Mouse (Mus musculus): Measurements from ENCODE around the gene Aprt. TPM values are rescaled to one million over a fixed set of nuclear protein-coding genes. Genes with fewer than 3 reads are reported as not detected.
A peak's percentile ranks its signal among the peaks of the same experiment; 100 is the strongest.

The Aprt gene
- polyA plus RNA-seq, 1 experiment = 95.4 TPM

DNA sequence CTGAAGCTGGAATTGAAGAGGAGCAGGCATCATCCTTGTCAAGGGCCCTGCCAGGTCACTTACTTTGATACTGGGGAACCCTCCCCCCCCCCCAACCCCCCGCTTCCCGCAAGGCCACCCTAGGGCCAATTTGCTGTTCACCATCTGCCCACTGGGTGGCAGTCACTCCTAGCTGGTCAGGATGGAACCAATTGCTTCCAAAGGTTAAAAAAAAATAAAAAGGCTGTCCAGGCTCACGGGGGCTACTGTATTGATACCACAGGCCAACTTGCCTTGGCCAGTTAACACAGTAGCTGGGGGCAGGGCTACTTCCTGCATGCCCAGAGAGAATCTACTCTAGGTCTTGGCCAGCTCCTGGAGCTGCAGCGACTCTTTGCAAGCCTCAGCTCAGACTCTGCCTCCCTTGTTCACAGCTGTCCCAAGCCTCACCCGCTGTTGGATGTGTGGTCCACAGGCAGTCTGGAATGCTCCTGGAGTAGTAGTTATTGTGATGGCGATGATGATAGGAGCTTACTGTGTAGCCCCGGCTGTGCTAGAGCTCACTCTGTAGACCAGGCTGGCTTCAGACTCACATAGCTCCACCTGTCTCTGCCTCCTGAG, 41.3 kb upstream of the Aprt start:
- 46% methylated on average over 5 of the region's 7 CpGs for WGBS
- Histone ChIP-seq H3K27ac (ENCODE audit: control insufficient read depth, insufficient read depth, low read depth, low read length, poor library complexity) (0 out of 2 replicates have a peak overlapping the region, but pooled peaks have one; percentile 1), H3K4me3 (replicated peaks; ENCODE audit: control insufficient read depth, low read depth, low read length) (no peak overlapping the region), H3K4me1 (ENCODE audit: control insufficient read depth, insufficient read depth, low read length) (no peaks in the 10 kb centered on the region; the same call in 1 of the 2 replicates)
- TF ChIP-seq CTCF (IDR thresholded peaks at IDR 0.05; ENCODE audit: control insufficient read depth, insufficient read depth, low read length) = peak; percentile 79
- no peak for TF ChIP-seq POLR2A (IDR thresholded peaks at IDR 0.05; ENCODE audit: borderline replicate concordance, control insufficient read depth, low read depth, low read length)

DNA sequence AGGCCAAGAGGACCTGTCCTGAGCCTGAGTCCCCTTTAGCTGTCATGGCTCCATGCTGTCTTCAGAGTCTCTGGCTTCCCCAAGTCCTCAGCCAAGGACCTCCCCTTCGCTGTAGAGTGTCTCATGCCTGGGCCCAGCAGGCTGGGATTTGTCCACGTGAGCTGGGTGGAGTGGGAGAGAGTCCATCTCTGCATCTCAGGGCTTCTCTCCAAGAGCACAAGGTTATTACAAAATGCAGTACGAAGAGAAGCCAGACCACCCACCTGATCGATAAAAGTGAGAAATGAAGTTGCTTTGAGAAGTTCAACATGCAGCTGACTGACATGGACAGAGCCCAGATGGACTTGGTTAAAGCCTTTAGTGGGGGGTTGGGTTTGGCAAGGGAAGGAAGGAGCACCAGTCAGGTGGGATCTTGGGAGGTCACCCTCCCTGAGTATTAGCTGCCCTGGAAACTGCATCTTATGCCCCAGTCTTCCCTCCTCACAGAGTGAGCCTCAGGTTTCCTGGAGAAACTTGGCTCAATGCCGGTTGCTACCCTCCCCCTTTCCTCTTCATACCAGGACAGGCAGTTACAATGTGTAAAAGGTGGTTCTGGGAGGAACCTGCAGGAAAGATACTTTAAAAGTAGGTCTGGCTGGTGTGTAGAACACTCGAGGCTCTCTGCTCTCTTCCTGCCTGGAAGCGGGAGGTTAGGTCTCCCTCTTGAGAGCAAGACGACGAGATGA, 39.6 kb upstream of the Aprt start:
- 69% methylated on average over 9 of the region's 9 CpGs for WGBS

GRCm38 (mm10) chr8:122611295-122612133, 34.8 kb upstream of the Aprt start, which contains the start of the genes Galns and Trappc2l:
Gene Galns, minus strand, starts transcription at chr8:122611463.
Gene Trappc2l, plus strand, starts transcription at chr8:122611640.
- peak; percentile 80; the same call in 1 of the 2 replicates for TF ChIP-seq POLR2A (IDR thresholded peaks at IDR 0.05; ENCODE audit: borderline replicate concordance, control insufficient read depth, low read depth, low read length)
- peak; percentile 31; the same call in 1 of the 2 replicates for TF ChIP-seq CTCF (IDR thresholded peaks at IDR 0.05; ENCODE audit: control insufficient read depth, insufficient read depth, low read length)
- H3K27ac ChIP-seq (ENCODE audit: control insufficient read depth, insufficient read depth, low read depth, low read length, poor library complexity) = peak within 1 kb of the TSS; percentile 97
- peaks cover 6% of the 10 kb centered on the region for H3K4me1 ChIP-seq (ENCODE audit: control insufficient read depth, insufficient read depth, low read length)
- H3K4me3 ChIP-seq (replicated peaks; ENCODE audit: control insufficient read depth, low read depth, low read length) = peak within 1 kb of the TSS; percentile 87
- under 1% methylated on average over 56 of the region's 57 CpGs for WGBS

More for the DNA sequence above, 39.6 kb upstream of the Aprt start:
- TF ChIP-seq POLR2A (IDR thresholded peaks at IDR 0.05; ENCODE audit: borderline replicate concordance, control insufficient read depth, low read depth, low read length) (no peak), CTCF (IDR thresholded peaks at IDR 0.05; ENCODE audit: control insufficient read depth, insufficient read depth, low read length) (no peak)
- H3K4me1 ChIP-seq (ENCODE audit: control insufficient read depth, insufficient read depth, low read length) = peaks cover 5% of the 10 kb centered on the region
- no peak overlapping the region for H3K27ac ChIP-seq (ENCODE audit: control insufficient read depth, insufficient read depth, low read depth, low read length, poor library complexity)
- no peak overlapping the region for H3K4me3 ChIP-seq (replicated peaks; ENCODE audit: control insufficient read depth, low read depth, low read length)

- H3K4me1 ChIP-seq (ENCODE audit: control insufficient read depth, insufficient read depth, low read length) = peaks cover 6% of the 10 kb centered on the region
- H3K27ac ChIP-seq (ENCODE audit: control insufficient read depth, insufficient read depth, low read depth, low read length, poor library complexity) = peak overlapping the region; percentile 97
- TF ChIP-seq CTCF (IDR thresholded peaks at IDR 0.05; ENCODE audit: control insufficient read depth, insufficient read depth, low read length) (no peak), POLR2A (IDR thresholded peaks at IDR 0.05; ENCODE audit: borderline replicate concordance, control insufficient read depth, low read depth, low read length) (no peak)
- peak overlapping the region; percentile 87 for H3K4me3 ChIP-seq (replicated peaks; ENCODE audit: control insufficient read depth, low read depth, low read length)
- 3% methylated on average over 20 of the region's 20 CpGs for WGBS
Observed at GRCm38 (mm10) chr8:122610612-122611277, 34.0 kb upstream of the Aprt start.

DNA sequence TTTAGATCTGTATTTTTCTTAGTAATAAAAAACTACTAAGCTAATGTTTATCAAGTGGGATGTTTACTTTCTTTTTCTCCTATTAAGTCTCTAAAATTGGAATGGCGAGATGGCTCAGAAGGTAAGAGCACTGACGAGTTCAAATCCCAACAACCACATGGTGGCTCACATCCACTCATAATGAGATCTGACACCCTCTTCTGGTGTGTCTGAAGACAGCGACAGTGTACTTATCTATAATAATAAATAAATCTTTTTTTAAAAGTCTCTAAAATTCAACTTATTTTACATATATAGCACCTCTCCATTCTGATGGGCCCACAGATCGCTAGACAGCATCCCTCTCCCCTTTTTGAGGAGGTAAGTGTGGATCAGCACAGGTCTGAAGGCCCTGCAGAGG, 33.5 kb upstream of the Aprt start:
- 59% methylated on average over 4 of the region's 4 CpGs for WGBS
- Histone ChIP-seq H3K4me3 (replicated peaks; ENCODE audit: control insufficient read depth, low read depth, low read length) (peak overlapping the region; percentile 30), H3K27ac (ENCODE audit: control insufficient read depth, insufficient read depth, low read depth, low read length, poor library complexity) (no peak overlapping the region), H3K4me1 (ENCODE audit: control insufficient read depth, insufficient read depth, low read length) (peaks cover 6% of the 10 kb centered on the region)
- TF ChIP-seq CTCF (IDR thresholded peaks at IDR 0.05; ENCODE audit: control insufficient read depth, insufficient read depth, low read length) (no peak), POLR2A (IDR thresholded peaks at IDR 0.05; ENCODE audit: borderline replicate concordance, control insufficient read depth, low read depth, low read length) (no peak)

- WGBS = 68% methylated on average over 11 of the region's 12 CpGs
Observed at GRCm38 (mm10) chr8:122606810-122607209, 30.1 kb upstream of the Aprt start.

DNA sequence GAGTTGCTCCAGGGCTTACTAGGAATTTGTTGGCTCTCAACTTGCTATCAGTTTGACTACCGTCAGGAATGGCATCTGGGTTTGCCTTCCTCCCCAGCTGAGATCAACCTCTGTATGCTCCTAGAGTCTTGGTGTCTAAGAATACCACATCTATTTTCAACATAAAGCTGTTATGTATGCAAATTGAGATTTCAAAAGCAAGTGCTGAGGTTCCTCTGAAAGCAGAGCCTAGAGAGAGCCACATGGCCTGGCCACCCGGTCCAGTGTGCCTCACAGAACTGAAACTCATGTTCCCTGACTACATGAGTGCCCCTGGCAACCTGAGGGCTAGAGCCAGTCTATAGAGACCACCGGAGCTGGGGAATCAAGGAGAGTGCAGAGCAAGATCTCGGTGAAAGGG, 28.7 kb upstream of the Aprt start:
- Histone ChIP-seq H3K4me1 (ENCODE audit: control insufficient read depth, insufficient read depth, low read length) (peaks cover 1% of the 10 kb centered on the region; the same call in 1 of the 2 replicates), H3K4me3 (replicated peaks; ENCODE audit: control insufficient read depth, low read depth, low read length) (no peak overlapping the region), H3K27ac (ENCODE audit: control insufficient read depth, insufficient read depth, low read depth, low read length, poor library complexity) (peak overlapping the region; percentile 42)
- no peak for TF ChIP-seq POLR2A (IDR thresholded peaks at IDR 0.05; ENCODE audit: borderline replicate concordance, control insufficient read depth, low read depth, low read length)
- no peak for TF ChIP-seq CTCF (IDR thresholded peaks at IDR 0.05; ENCODE audit: control insufficient read depth, insufficient read depth, low read length)
- WGBS = 52% methylated on average over 4 of the region's 4 CpGs

More at GRCm38 (mm10) chr8:122606810-122607209, 30.1 kb upstream of the Aprt start:
- Histone ChIP-seq H3K27ac (ENCODE audit: control insufficient read depth, insufficient read depth, low read depth, low read length, poor library complexity) (no peak overlapping the region), H3K4me3 (replicated peaks; ENCODE audit: control insufficient read depth, low read depth, low read length) (no peak overlapping the region), H3K4me1 (ENCODE audit: control insufficient read depth, insufficient read depth, low read length) (peaks cover 1% of the 10 kb centered on the region; the same call in 1 of the 2 replicates)
- TF ChIP-seq CTCF (IDR thresholded peaks at IDR 0.05; ENCODE audit: control insufficient read depth, insufficient read depth, low read length) (no peak), POLR2A (IDR thresholded peaks at IDR 0.05; ENCODE audit: borderline replicate concordance, control insufficient read depth, low read depth, low read length) (no peak)
